Mouse (Mus musculus): ENCODE results near the gene Rab2b.

Rab2b gene

GRCm38 (mm10) chr14:52277210-52277609 lies 2.1 kb downstream of the Rab2b start:
- no peak for DNase-seq

GRCm38 (mm10) chr14:52272781-52273180 lies 6.6 kb downstream of the Rab2b start:
- no peak for DNase-seq

- peak; percentile 99 for DNase-seq
Observed at GRCm38 (mm10) chr14:52257484-52258213, 21.7 kb downstream of the Rab2b start, which contains the start of gene Chd8. Gene Chd8 (minus strand): TSS chr14:52257780.

GRCm38 (mm10) chr14:52256311-52257175 lies 22.8 kb downstream of the Rab2b start:
- peak; percentile 22 to 25 for DNase-seq

- DNase-seq = no peak
Observed at GRCm38 (mm10) chr14:52246129-52246528, 33.2 kb downstream of the Rab2b start.

- no peak for DNase-seq
Observed at GRCm38 (mm10) chr14:52244690-52245042, 34.7 kb downstream of the Rab2b start.

- DNase-seq = peak; percentile 99
Observed at GRCm38 (mm10) chr14:52244041-52244689, 35.2 kb downstream of the Rab2b start.

GRCm38 (mm10) chr14:52236216-52236615 lies 43.1 kb downstream of the Rab2b start:
- DNase-seq = no peak

- DNase-seq = peak in 1 of 2 experiments; percentile 10
Observed at GRCm38 (mm10) chr14:52235165-52235564, 44.2 kb downstream of the Rab2b start.

- no peak for DNase-seq
Observed at GRCm38 (mm10) chr14:52232249-52232648, 47.1 kb downstream of the Rab2b start.

GRCm38 (mm10) chr14:52225972-52226371 lies 53.4 kb downstream of the Rab2b start:
- DNase-seq = no peak

- no peak for DNase-seq
Observed at GRCm38 (mm10) chr14:52217261-52217660, 62.1 kb downstream of the Rab2b start.
